Mouse (Mus musculus): Measurements from ENCODE around the gene Lce1m.
"Not testable (repeated sequence)": the region's sequence is repeated elsewhere in the genome, so short reads cannot be mapped to it uniquely, and the experiment has no call there.

Lce1m gene

GRCm38 (mm10) chr3:93018960-93019359, at the start of gene Lce1m:
Gene Lce1m, minus strand, starts transcription at chr3:93019060.
- no peak for DNase-seq (ENCODE audit: low read depth, low spot score)
- Histone ChIP-seq H3K36me3 (ENCODE audit: control insufficient read depth, insufficient read depth, low read length, poor library complexity, severe bottlenecking) (no peaks in the 10 kb centered on the region), H3K27me3 (ENCODE audit: control insufficient read depth, insufficient read depth, low read length, poor library complexity, severe bottlenecking) (no peaks in the 10 kb centered on the region)

DNA sequence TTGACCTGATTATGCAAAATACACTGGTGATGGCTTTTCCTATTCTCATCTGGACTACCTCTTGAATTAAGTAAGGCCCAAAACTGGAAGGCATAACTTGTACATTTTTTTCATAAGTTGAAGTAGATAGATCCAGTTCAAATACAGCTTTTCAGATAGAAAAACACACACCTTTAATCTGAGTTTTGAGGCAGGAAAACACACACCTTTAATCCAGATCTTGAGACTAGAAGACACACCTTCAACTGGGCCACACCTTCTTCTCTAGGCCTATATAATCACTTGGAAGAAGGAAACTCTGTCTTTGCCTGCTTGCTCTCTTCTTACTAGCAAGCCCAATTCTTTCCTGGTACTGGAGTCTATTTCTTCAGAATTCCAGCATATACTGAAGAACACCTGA, 49.7 kb upstream of the Lce1m start, which contains the start of gene Gm4858:
Gene Gm4858 (plus strand): TSS at position 301 of the 400 bp plus-strand sequence.
- not testable (repeated sequence) for H3K27me3 ChIP-seq (ENCODE audit: control insufficient read depth, insufficient read depth, low read length, poor library complexity, severe bottlenecking); DNase-seq (ENCODE audit: low read depth, low spot score); H3K36me3 ChIP-seq (ENCODE audit: control insufficient read depth, insufficient read depth, low read length, poor library complexity, severe bottlenecking)

DNA sequence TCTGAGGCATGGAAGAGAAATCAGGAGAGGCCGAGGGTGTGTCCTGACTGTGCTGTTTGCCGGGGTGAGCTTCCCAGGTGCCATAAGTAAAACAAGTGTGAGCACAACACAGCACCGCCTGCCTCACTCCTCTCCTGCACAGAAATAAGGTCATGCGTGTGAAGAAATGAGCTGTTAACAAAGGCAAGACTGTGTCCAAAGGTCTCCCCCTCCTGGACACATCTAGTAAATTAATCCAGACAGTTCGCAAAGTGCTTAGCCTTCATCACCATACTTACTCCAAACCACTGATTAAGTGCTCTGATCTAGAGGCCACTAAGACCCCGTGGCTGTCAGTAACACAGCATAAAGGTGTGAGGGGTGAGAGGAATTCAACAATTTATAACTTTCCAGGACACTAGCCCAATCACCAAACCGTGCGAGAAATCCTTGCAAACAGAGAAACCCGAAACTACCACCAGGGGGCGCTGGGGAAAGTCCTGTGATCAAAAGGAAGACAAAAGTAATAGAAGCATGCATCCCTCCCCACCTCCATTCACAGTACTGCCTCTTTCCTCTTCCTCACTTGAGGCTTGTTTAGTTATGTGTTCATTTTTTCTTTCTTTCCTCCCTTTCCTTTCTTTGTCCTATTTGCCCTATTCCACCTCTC, 34.1 kb upstream of the Lce1m start:
- DNase-seq (ENCODE audit: low read depth, low spot score) = no peak
- Histone ChIP-seq H3K27me3 (ENCODE audit: control insufficient read depth, insufficient read depth, low read length, poor library complexity, severe bottlenecking) (no peaks in the 10 kb centered on the region), H3K36me3 (ENCODE audit: control insufficient read depth, insufficient read depth, low read length, poor library complexity, severe bottlenecking) (no peaks in the 10 kb centered on the region)

- no peaks in the 10 kb centered on the region for H3K27me3 ChIP-seq (ENCODE audit: control insufficient read depth, insufficient read depth, low read length, poor library complexity, severe bottlenecking)
- DNase-seq (ENCODE audit: low read depth, low spot score) = no peak
- no peaks in the 10 kb centered on the region for H3K36me3 ChIP-seq (ENCODE audit: control insufficient read depth, insufficient read depth, low read length, poor library complexity, severe bottlenecking)
Observed at GRCm38 (mm10) chr3:93050182-93050581, 31.3 kb upstream of the Lce1m start.

DNA sequence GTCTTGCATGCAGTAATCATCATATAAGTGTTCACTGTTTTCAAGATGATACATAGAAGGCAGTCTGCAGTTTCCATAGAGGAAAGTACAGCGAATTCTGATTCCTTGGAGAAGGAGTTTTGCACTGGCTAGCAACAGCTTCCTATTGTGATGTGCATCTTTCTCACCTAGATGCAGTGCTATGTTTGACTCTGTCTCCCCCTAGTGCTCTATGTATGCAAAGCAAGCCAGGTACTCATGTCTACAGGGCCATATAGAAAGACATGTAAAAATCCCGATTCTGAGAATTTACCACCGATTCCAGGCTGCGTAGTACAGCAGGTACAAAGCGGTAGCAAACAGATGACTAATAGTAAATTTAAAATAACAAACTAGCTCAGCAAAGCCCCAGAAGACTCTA, 12.6 kb upstream of the Lce1m start:
- Histone ChIP-seq H3K36me3 (ENCODE audit: control insufficient read depth, insufficient read depth, low read length, poor library complexity, severe bottlenecking) (no peaks in the 10 kb centered on the region), H3K27me3 (ENCODE audit: control insufficient read depth, insufficient read depth, low read length, poor library complexity, severe bottlenecking) (no peaks in the 10 kb centered on the region)
- no peak for DNase-seq (ENCODE audit: low read depth, low spot score)

DNA sequence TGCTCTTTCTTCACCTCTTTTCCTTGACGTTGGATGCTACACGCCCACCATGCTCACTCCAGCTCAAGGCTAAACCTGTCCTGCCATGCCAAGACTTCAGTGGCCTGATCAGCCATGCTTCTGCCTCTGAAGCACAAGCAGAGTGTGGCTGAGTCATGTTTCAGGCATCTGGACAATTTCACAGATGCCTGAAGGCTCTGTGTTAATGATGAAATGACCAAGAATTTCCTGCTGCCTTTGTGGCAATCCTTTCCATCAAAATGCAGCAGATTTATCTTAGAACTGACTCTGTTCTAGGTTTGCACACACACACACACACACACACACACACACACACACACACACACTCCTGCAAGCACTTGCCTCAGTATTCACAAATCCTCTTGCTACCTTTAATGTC, 6.6 kb upstream of the Lce1m start:
- no peak for DNase-seq (ENCODE audit: low read depth, low spot score)
- Histone ChIP-seq H3K36me3 (ENCODE audit: control insufficient read depth, insufficient read depth, low read length, poor library complexity, severe bottlenecking) (no peaks in the 10 kb centered on the region), H3K27me3 (ENCODE audit: control insufficient read depth, insufficient read depth, low read length, poor library complexity, severe bottlenecking) (no peaks in the 10 kb centered on the region)

GRCm38 (mm10) chr3:93023411-93024184, 4.7 kb upstream of the Lce1m start:
- no peak for DNase-seq (ENCODE audit: low read depth, low spot score)
- no peaks in the 10 kb centered on the region for H3K36me3 ChIP-seq (ENCODE audit: control insufficient read depth, insufficient read depth, low read length, poor library complexity, severe bottlenecking)

DNA sequence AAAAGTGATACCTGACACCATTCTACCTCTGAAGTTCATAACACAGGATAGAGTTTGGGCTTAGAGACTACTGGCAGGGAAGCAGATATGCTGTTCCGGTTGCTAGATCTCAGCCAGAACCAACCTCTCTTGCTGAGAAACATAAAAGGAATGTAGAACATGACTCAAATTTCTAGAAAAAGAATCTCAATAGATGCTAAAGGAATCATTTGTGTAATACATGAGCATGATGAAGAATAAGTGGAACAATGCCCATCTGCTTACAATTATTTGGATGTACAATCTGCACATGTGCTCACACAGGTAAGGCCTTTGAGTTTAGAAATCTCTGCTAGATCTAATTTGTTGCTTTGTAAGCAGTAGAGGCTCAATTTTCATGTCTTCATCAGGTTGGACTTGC, 2.3 kb upstream of the Lce1m start:
- DNase-seq (ENCODE audit: low read depth, low spot score) = no peak
- H3K36me3 ChIP-seq (ENCODE audit: control insufficient read depth, insufficient read depth, low read length, poor library complexity, severe bottlenecking) = no peaks in the 10 kb centered on the region
- no peaks in the 10 kb centered on the region for H3K27me3 ChIP-seq (ENCODE audit: control insufficient read depth, insufficient read depth, low read length, poor library complexity, severe bottlenecking)

More at GRCm38 (mm10) chr3:93023411-93024184, 4.7 kb upstream of the Lce1m start:
- no peaks in the 10 kb centered on the region for H3K27me3 ChIP-seq (ENCODE audit: control insufficient read depth, insufficient read depth, low read length, poor library complexity, severe bottlenecking)

GRCm38 (mm10) chr3:93015460-93016104, 3.3 kb downstream of the Lce1m start, which contains the start of gene Crct1:
Gene Crct1, minus strand, starts transcription at chr3:93015687.
- Histone ChIP-seq H3K27me3 (ENCODE audit: control insufficient read depth, insufficient read depth, low read length, poor library complexity, severe bottlenecking) (no peaks in the 10 kb centered on the region), H3K36me3 (ENCODE audit: control insufficient read depth, insufficient read depth, low read length, poor library complexity, severe bottlenecking) (no peaks in the 10 kb centered on the region)
- DNase-seq (ENCODE audit: low read depth, low spot score) = no peak

DNA sequence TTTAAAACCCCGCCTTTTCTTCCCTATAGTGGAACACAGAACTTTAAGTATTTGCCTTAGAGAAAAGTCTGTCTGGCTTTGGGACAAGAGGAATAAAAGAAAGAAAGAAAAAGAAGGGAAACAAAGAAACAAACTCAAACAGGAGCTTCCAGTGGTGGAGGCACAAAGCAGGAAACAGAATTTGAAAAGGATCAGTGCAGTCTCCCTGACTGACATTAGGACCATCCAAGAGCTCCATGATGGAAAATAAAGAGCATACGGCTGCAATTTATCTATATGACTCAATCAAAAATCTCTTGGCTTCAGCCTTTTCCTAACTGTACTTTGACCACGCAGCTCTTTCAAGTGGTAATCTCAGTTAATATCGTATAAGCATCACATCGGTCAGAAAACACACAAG, 4.0 kb downstream of the Lce1m start:
- DNase-seq (ENCODE audit: low read depth, low spot score) = no peak
- Histone ChIP-seq H3K27me3 (ENCODE audit: control insufficient read depth, insufficient read depth, low read length, poor library complexity, severe bottlenecking) (no peaks in the 10 kb centered on the region), H3K36me3 (ENCODE audit: control insufficient read depth, insufficient read depth, low read length, poor library complexity, severe bottlenecking) (no peaks in the 10 kb centered on the region)

- Histone ChIP-seq H3K36me3 (ENCODE audit: control insufficient read depth, insufficient read depth, low read length, poor library complexity, severe bottlenecking) (no peaks in the 10 kb centered on the region), H3K27me3 (ENCODE audit: control insufficient read depth, insufficient read depth, low read length, poor library complexity, severe bottlenecking) (no peaks in the 10 kb centered on the region)
- DNase-seq (ENCODE audit: low read depth, low spot score) = no peak
Observed at GRCm38 (mm10) chr3:93014378-93014801, 4.5 kb downstream of the Lce1m start.

GRCm38 (mm10) chr3:93002843-93003242, 16.0 kb downstream of the Lce1m start:
- no peak for DNase-seq (ENCODE audit: low read depth, low spot score)
- no peaks in the 10 kb centered on the region for H3K36me3 ChIP-seq (ENCODE audit: control insufficient read depth, insufficient read depth, low read length, poor library complexity, severe bottlenecking)
- H3K27me3 ChIP-seq (ENCODE audit: control insufficient read depth, insufficient read depth, low read length, poor library complexity, severe bottlenecking) = no peaks in the 10 kb centered on the region

DNA sequence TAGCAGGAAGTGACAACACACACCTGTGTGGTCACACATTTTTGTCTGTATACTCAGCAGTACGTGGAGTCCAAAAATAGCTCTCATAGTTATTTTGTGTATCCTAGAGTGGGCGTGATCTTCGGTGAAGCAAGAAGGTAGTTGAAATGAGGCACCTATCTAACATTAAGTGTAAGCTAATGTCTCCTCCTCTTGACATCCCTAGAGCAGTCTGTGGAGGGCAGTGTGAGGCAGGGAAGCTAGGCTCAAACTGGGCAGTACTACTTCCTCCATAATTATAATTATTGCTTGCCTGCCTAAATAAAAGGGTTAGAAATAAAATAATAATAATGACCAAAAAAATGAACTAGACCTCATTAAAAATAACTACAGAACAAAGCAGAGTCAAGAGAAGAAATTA, 18.2 kb downstream of the Lce1m start:
- H3K27me3 ChIP-seq (ENCODE audit: control insufficient read depth, insufficient read depth, low read length, poor library complexity, severe bottlenecking) = no peaks in the 10 kb centered on the region
- DNase-seq (ENCODE audit: low read depth, low spot score) = no peak
- no peaks in the 10 kb centered on the region for H3K36me3 ChIP-seq (ENCODE audit: control insufficient read depth, insufficient read depth, low read length, poor library complexity, severe bottlenecking)

GRCm38 (mm10) chr3:92998691-92999090, 20.2 kb downstream of the Lce1m start:
- H3K27me3 ChIP-seq (ENCODE audit: control insufficient read depth, insufficient read depth, low read length, poor library complexity, severe bottlenecking) = no peaks in the 10 kb centered on the region
- no peak for DNase-seq (ENCODE audit: low read depth, low spot score)
- H3K36me3 ChIP-seq (ENCODE audit: control insufficient read depth, insufficient read depth, low read length, poor library complexity, severe bottlenecking) = no peaks in the 10 kb centered on the region

GRCm38 (mm10) chr3:92991926-92992325, 26.9 kb downstream of the Lce1m start, which contains the start of gene Lce3f:
Gene Lce3f, plus strand, starts transcription at chr3:92992226.
- Histone ChIP-seq H3K36me3 (ENCODE audit: control insufficient read depth, insufficient read depth, low read length, poor library complexity, severe bottlenecking) (no peaks in the 10 kb centered on the region), H3K27me3 (ENCODE audit: control insufficient read depth, insufficient read depth, low read length, poor library complexity, severe bottlenecking) (no peaks in the 10 kb centered on the region; the same call in 1 of the 2 replicates)
- no peak for DNase-seq (ENCODE audit: low read depth, low spot score)

All from splenic B cell, adult 2 months (primary cell).